Comparison of ENCODE assay signal across 8 mouse cellular contexts in the genomic region with DNA sequence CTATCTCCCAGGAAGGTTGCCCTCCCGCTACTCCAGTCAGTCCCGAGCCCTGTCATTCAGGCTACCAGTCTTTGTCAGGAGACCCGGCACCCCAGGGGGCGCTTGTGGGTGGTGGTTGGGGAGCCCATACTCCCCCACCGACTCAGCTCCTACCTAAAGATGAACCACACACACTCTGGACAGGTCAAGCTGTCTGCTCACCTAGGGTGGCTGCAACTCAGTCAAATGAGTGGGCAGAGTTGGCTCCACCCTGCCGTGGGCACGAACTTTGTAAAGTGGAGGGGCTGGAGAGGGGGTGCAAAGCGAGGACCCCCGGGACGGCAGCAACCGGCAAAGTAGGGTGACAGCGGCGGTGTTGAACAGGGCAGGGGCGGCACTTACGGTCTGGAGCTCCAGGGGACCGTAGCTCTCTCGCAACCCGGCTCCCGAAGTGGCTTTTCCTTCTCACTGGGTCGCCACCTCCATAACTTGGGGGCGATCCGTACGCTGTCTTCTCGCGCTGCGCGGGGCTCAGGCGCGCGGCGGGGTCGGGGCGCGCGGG. TPM values are rescaled to one million over a fixed set of nuclear protein-coding genes. Genes with fewer than 3 reads are reported as not detected.
A peak's percentile ranks its signal among the peaks of the same experiment; 100 is the strongest.
DNase-seq lines count a peak whose midpoint lies in the region; ATAC-seq and TF ChIP-seq lines count a peak whose summit lies in the region.

No protein-coding gene starts in this region.

- WGBS in lung, embryonic 14.5 days, result 1% methylated on average over 35 of the region's 35 CpGs
- 2% methylated on average over 35 of the region's 35 CpGs for WGBS in hindbrain, embryonic 13.5 days
- WGBS in macrophage (ENCODE audit: missing documents), result 14% methylated on average over 26 of the region's 35 CpGs

- no peaks in the 10 kb centered on the region for H3K79me2 ChIP-seq in macrophage (ENCODE audit: inconsistent target)

- peaks cover 3% of the 10 kb centered on the region; the same call in 1 of the 2 replicates for H3K4me1 ChIP-seq in lung, embryonic 14.5 days (ENCODE audit: insufficient read depth)
- peaks cover 75% of the 10 kb centered on the region for H3K4me1 ChIP-seq in hindbrain, embryonic 13.5 days (replicated peaks)

- peak overlapping the region; percentile 53 for H3K9ac ChIP-seq in lung, embryonic 14.5 days
- peak overlapping the region; percentile 94 for H3K9ac ChIP-seq in hindbrain, embryonic 13.5 days

- H3K27ac ChIP-seq in lung, embryonic 14.5 days (ENCODE audit: low read depth), result peak overlapping the region; percentile 69; the same call in 1 of the 2 replicates
- peak overlapping the region; percentile 99 for H3K27ac ChIP-seq in hindbrain, embryonic 13.5 days
- no peak overlapping the region for H3K27ac ChIP-seq in macrophage

- H3K4me2 ChIP-seq in lung, embryonic 14.5 days, result peak overlapping the region; percentile 98
- peak overlapping the region; percentile 90 for H3K4me2 ChIP-seq in hindbrain, embryonic 13.5 days

- DNase-seq in adrenal gland, postnatal 10 days, result peak; percentile 37
- DNase-seq in adrenal gland, adult 8-10 months, result no peak
- DNase-seq in lung, embryonic 14.5 days, result peak; percentile 22
- DNase-seq in lung, postnatal 25 days (ENCODE audit: low spot score), result no peak
- peak; percentile 62 for DNase-seq in thymus, postnatal 0 days (ENCODE audit: low spot score)
- no peak for DNase-seq in ovary, postnatal 10 days (ENCODE audit: low spot score)

- no peaks in the 10 kb centered on the region for H3K9me3 ChIP-seq in lung, embryonic 14.5 days (ENCODE audit: low read depth, low read length)
- H3K9me3 ChIP-seq in hindbrain, embryonic 13.5 days, result no peaks in the 10 kb centered on the region

- peak; percentile 7; the same call in 1 of the 2 replicates for TF ChIP-seq CTCF in lung, embryonic 14.5 days (IDR thresholded peaks at IDR 0.05; ENCODE audit: low read depth)

- peak overlapping the region; percentile 67 for H3K4me3 ChIP-seq in lung, embryonic 14.5 days (ENCODE audit: low read depth, low read length)
- H3K4me3 ChIP-seq in hindbrain, embryonic 13.5 days, result peak overlapping the region; percentile 86
- peak overlapping the region; percentile 15; the same call in 1 of the 2 replicates for H3K4me3 ChIP-seq in macrophage (ENCODE audit: inconsistent target)

- H3K36me3 ChIP-seq in lung, embryonic 14.5 days (ENCODE audit: insufficient read depth), result no peaks in the 10 kb centered on the region
- H3K36me3 ChIP-seq in hindbrain, embryonic 13.5 days, result peaks cover 13% of the 10 kb centered on the region
- no peaks in the 10 kb centered on the region for H3K36me3 ChIP-seq in macrophage (ENCODE audit: inconsistent target)

- ATAC-seq in lung, embryonic 14.5 days (ENCODE audit: insufficient read depth), result no peak
- peak; percentile 9 for ATAC-seq in hindbrain, embryonic 13.5 days (ENCODE audit: low FRiP score)

- H3K27me3 ChIP-seq in lung, embryonic 14.5 days (ENCODE audit: insufficient read depth, low read length), result peaks cover 74% of the 10 kb centered on the region
- H3K27me3 ChIP-seq in hindbrain, embryonic 13.5 days, result peaks cover 31% of the 10 kb centered on the region

RNA-seq across cellular contexts. Expression of a gene that starts 21.4 kb away (rescaled TPM):
- total RNA-seq in adrenal gland, postnatal 10 days (2021), result 10 to 100 TPM; 12.0 to 14.3 TPM
- 10 to 100 TPM; 10.9 to 21.7 (median 15.3) TPM for total RNA-seq in adrenal gland, adult 8-10 months (2022)
- polyA plus RNA-seq in lung, embryonic 14.5 days (2014; fragmentation: Nextera tagmentation; extraction: Ambion mirVana), result 4.7 and 5.7 TPM in 2 replicates
- 27.2 and 30.2 TPM in 2 replicates for polyA plus RNA-seq in hindbrain, embryonic 13.5 days (2015; fragmentation: Nextera tagmentation; extraction: Ambion mirVana)
- 1 to 10 TPM in 9 of 26 experiments, under 1 TPM in 11, not detected in 6; 0.09 to 5.7 (median 0.62) TPM for total RNA-seq in macrophage (2018; cell fraction: chromatin; rRNA removed)
- total RNA-seq in macrophage (2018; cell fraction: cytosol; rRNA removed), result 1 to 10 TPM in 11 of 26 experiments, under 1 TPM in 15; 0.03 to 3.9 (median 0.53) TPM
- 1 to 10 TPM in 11 of 26 experiments, under 1 TPM in 15; 0.21 to 4.8 (median 0.80) TPM for total RNA-seq in macrophage (2018; cell fraction: nucleus; rRNA removed)
- 0.87 to 1.4 TPM (median 1.0 TPM) in 3 replicates for polyA plus RNA-seq in macrophage (2018)
- 15.2 and 16.7 TPM in 2 replicates for polyA plus RNA-seq in thymus, postnatal 0 days (2015; fragmentation: Nextera tagmentation; extraction: Ambion mirVana)

RNA-seq across cellular contexts. Expression of a gene that starts 55.0 kb away (rescaled TPM):
- not detected for total RNA-seq in adrenal gland, postnatal 10 days (2021)
- total RNA-seq in adrenal gland, adult 8-10 months (2022), result not detected
- polyA plus RNA-seq in lung, embryonic 14.5 days (2014; fragmentation: Nextera tagmentation; extraction: Ambion mirVana), result not detected in 2 replicates
- not detected in 2 replicates for polyA plus RNA-seq in hindbrain, embryonic 13.5 days (2015; fragmentation: Nextera tagmentation; extraction: Ambion mirVana)
- not detected for total RNA-seq in macrophage (2018; cell fraction: chromatin; rRNA removed)
- not detected for total RNA-seq in macrophage (2018; cell fraction: cytosol; rRNA removed)
- total RNA-seq in macrophage (2018; cell fraction: nucleus; rRNA removed), result not detected
- polyA plus RNA-seq in macrophage (2018), result not detected in 3 replicates
- 0.36 and 0.43 TPM in 2 replicates for polyA plus RNA-seq in thymus, postnatal 0 days (2015; fragmentation: Nextera tagmentation; extraction: Ambion mirVana)

Comparison
In these comparisons a context has a peak if more than half of its experiments do, and no peak if none do; other contexts are left out.
1. DNase-seq: peak in adrenal gland, postnatal 10 days (single experiment), lung, embryonic 14.5 days (single experiment) and thymus, postnatal 0 days (single experiment); none in adrenal gland, adult 8-10 months (single experiment), lung, postnatal 25 days (single experiment) and ovary, postnatal 10 days (single experiment).
2. H3K4me3 ChIP-seq: peak in every context shown above with its lines; median percentile 86 in hindbrain, embryonic 13.5 days; 67 in lung, embryonic 14.5 days; 15 in macrophage.